Mouse (Mus musculus) liver, embryonic 16.5 days (tissue): Measurements from ENCODE around the gene Gnai3. TPM values are rescaled to one million over a fixed set of nuclear protein-coding genes. Genes with fewer than 3 reads are reported as not detected.
A peak's percentile ranks its signal among the peaks of the same experiment; 100 is the strongest.

ENCODE experiments used
- ATAC-seq: fragments of 200-750 bp; cut with Nextera tagmentation; 2 replicates; pipeline ENCODE4 v1.8.0; 2017; ENCODE audit warnings: low read depth, mild to moderate bottlenecking, moderate number of reproducible peaks, moderate library complexity
- H3K27ac ChIP-seq: fragments of 300-500 bp; sonication (generic); 2 replicates; pipeline ENCODE4 v1.5.1; 2014; ENCODE audit warnings: mild to moderate bottlenecking, low read length
- H3K27me3 ChIP-seq: fragments of 300-500 bp; sonication (generic); 2 replicates; pipeline ENCODE4 v1.6.1; 2014; ENCODE audit warnings: low read depth, low read length, mixed read lengths; ENCODE audit not compliant: control insufficient read depth, insufficient read depth
- H3K36me3 ChIP-seq: fragments of 300-500 bp; sonication (generic); 2 replicates; pipeline ENCODE4 v1.6.1; 2014; ENCODE audit warnings: mild to moderate bottlenecking; ENCODE audit not compliant: control insufficient read depth, insufficient read depth
- H3K4me1 ChIP-seq: fragments of 300-500 bp; sonication (generic); 2 replicates; pipeline ENCODE4 v1.6.1; 2014; ENCODE audit warnings: low read depth, low read length, mixed read lengths; ENCODE audit not compliant: control insufficient read depth
- H3K4me2 ChIP-seq: fragments of 300-500 bp; sonication (generic); 2 replicates; pipeline ENCODE4 v1.6.1; 2014; ENCODE audit warnings: low read depth, low read length, mixed read lengths
- H3K4me3 ChIP-seq: fragments of 300-500 bp; sonication (generic); 2 replicates; pipeline ENCODE4 v1.5.1; 2014; ENCODE audit warnings: low read depth, mild to moderate bottlenecking, low read length
- H3K9ac ChIP-seq: fragments of 300-500 bp; sonication (generic); 2 replicates; pipeline ENCODE4 v1.6.1; 2014; ENCODE audit warnings: low read depth, low read length
- H3K9me3 ChIP-seq: fragments of 300-500 bp; sonication (generic); replicated peaks from 2 replicates; pipeline ENCODE4 v1.6.1; 2016; ENCODE audit warnings: low read length; ENCODE audit not compliant: control insufficient read depth
- WGBS: fragments of 180-500 bp; shearing (Covaris S2); extraction: QIAGEN DNeasy Blood & Tissue Kit; methylation state at CpG from one replicate; pipeline ENCODE4 v1.1.7; 2014; ENCODE audit not compliant: insufficient replicate concordance; 5-methylcytosine and 5-hydroxymethylcytosine counted together
- polyA plus RNA-seq: library from polyadenylated mRNA; unstranded; fragments of >200 nt; fragmentation: Nextera tagmentation; extraction: Ambion mirVana; gene quantifications from 2 replicates; pipeline ENCODE4 v1.2.1, GENCODE M21; 2015

Gene Gnai3
- polyA plus RNA-seq, 1 experiment from 2014 or later: 69.9 TPM

- Histone ChIP-seq H3K4me3 (no peak overlapping the region), H3K27me3 (no peaks in the 10 kb centered on the region), H3K27ac (peak overlapping the region; percentile 63; the same call in 1 of the 2 replicates), H3K36me3 (peaks cover 36% of the 10 kb centered on the region), H3K9ac (peak overlapping the region; percentile 25; the same call in 1 of the 2 replicates), H3K9me3 (no peaks in the 10 kb centered on the region), H3K4me2 (no peak overlapping the region), H3K4me1 (peaks cover 23% of the 10 kb centered on the region)
- WGBS: 22% methylated on average over 3 of the region's 3 CpGs
- ATAC-seq: peak; percentile 92
Observed at GRCm38 (mm10) chr3:108105281-108105680, 40.7 kb downstream of the Gnai3 start.

- H3K4me1 ChIP-seq: peaks cover 50% of the 10 kb centered on the region
- WGBS: 82% methylated on average over 6 of the region's 6 CpGs
Observed at GRCm38 (mm10) chr3:108102075-108102474, 43.9 kb downstream of the Gnai3 start.

GRCm38 (mm10) chr3:108101594-108101993 lies 44.4 kb downstream of the Gnai3 start:
- H3K9me3 ChIP-seq: no peaks in the 10 kb centered on the region
- ATAC-seq: no peak
- H3K36me3 ChIP-seq: peaks cover 6% of the 10 kb centered on the region
- no peak overlapping the region for H3K4me3 ChIP-seq
- H3K4me2 ChIP-seq: no peak overlapping the region
- 57% methylated on average over 3 of the region's 3 CpGs for WGBS
- H3K27me3 ChIP-seq: no peaks in the 10 kb centered on the region
- H3K27ac ChIP-seq: no peak overlapping the region
- H3K9ac ChIP-seq: no peak overlapping the region
- H3K4me1 ChIP-seq: peaks cover 53% of the 10 kb centered on the region

More at GRCm38 (mm10) chr3:108102075-108102474, 43.9 kb downstream of the Gnai3 start:
- Histone ChIP-seq H3K9me3 (no peaks in the 10 kb centered on the region), H3K4me3 (no peak overlapping the region), H3K36me3 (peaks cover 10% of the 10 kb centered on the region), H3K4me2 (no peak overlapping the region), H3K9ac (no peak overlapping the region), H3K27me3 (no peaks in the 10 kb centered on the region), H3K27ac (no peak overlapping the region)
- no peak for ATAC-seq

GRCm38 (mm10) chr3:108098316-108098715 lies 47.6 kb downstream of the Gnai3 start:
- peak overlapping the region; percentile 65 for H3K9ac ChIP-seq
- H3K4me3 ChIP-seq: peak overlapping the region; percentile 39
- no peaks in the 10 kb centered on the region; the same call in 1 of the 2 replicates for H3K36me3 ChIP-seq
- peak overlapping the region; percentile 61 for H3K4me2 ChIP-seq
- peak; percentile 72 for ATAC-seq
- no peaks in the 10 kb centered on the region for H3K9me3 ChIP-seq
- WGBS: 22% methylated on average over 6 of the region's 6 CpGs
- peak overlapping the region; percentile 99 for H3K27ac ChIP-seq
- peaks cover 64% of the 10 kb centered on the region for H3K4me1 ChIP-seq
- no peaks in the 10 kb centered on the region for H3K27me3 ChIP-seq

- Histone ChIP-seq H3K9ac (peak overlapping the region; percentile 65), H3K4me3 (peak overlapping the region; percentile 39), H3K27me3 (no peaks in the 10 kb centered on the region), H3K4me2 (peak overlapping the region; percentile 61), H3K27ac (peak overlapping the region; percentile 99), H3K9me3 (no peaks in the 10 kb centered on the region), H3K4me1 (peaks cover 67% of the 10 kb centered on the region), H3K36me3 (no peaks in the 10 kb centered on the region; the same call in 1 of the 2 replicates)
- ATAC-seq: no peak
- WGBS: 68% methylated on average over 8 of the region's 8 CpGs
Observed at GRCm38 (mm10) chr3:108097656-108098055, 48.3 kb downstream of the Gnai3 start.

GRCm38 (mm10) chr3:108096726-108097125 lies 49.2 kb downstream of the Gnai3 start:
- ATAC-seq: peak; percentile 89
- Histone ChIP-seq H3K9me3 (no peaks in the 10 kb centered on the region), H3K27ac (peak overlapping the region; percentile 99), H3K36me3 (no peaks in the 10 kb centered on the region), H3K4me1 (peaks cover 67% of the 10 kb centered on the region), H3K9ac (peak overlapping the region; percentile 65), H3K4me3 (peak overlapping the region; percentile 33), H3K27me3 (no peaks in the 10 kb centered on the region), H3K4me2 (peak overlapping the region; percentile 61)
- 17% methylated on average over 10 of the region's 10 CpGs for WGBS

GRCm38 (mm10) chr3:108096226-108096625 lies 49.7 kb downstream of the Gnai3 start:
- peak overlapping the region; percentile 61 for H3K4me2 ChIP-seq
- H3K36me3 ChIP-seq: no peaks in the 10 kb centered on the region
- no peaks in the 10 kb centered on the region for H3K27me3 ChIP-seq
- peak overlapping the region; percentile 99 for H3K27ac ChIP-seq
- 26% methylated on average over 8 of the region's 8 CpGs for WGBS
- no peaks in the 10 kb centered on the region for H3K9me3 ChIP-seq
- H3K9ac ChIP-seq: peak overlapping the region; percentile 58
- peak overlapping the region; percentile 15 for H3K4me3 ChIP-seq
- peaks cover 67% of the 10 kb centered on the region for H3K4me1 ChIP-seq
- peak; percentile 38 for ATAC-seq

- Histone ChIP-seq H3K9me3 (no peaks in the 10 kb centered on the region), H3K4me3 (no peak overlapping the region), H3K4me2 (peak overlapping the region; percentile 61), H3K36me3 (no peaks in the 10 kb centered on the region), H3K27me3 (no peaks in the 10 kb centered on the region), H3K9ac (peak overlapping the region; percentile 58), H3K4me1 (peaks cover 69% of the 10 kb centered on the region), H3K27ac (peak overlapping the region; percentile 99)
- 65% methylated on average over 12 of the region's 12 CpGs for WGBS
- ATAC-seq: no peak
Observed at GRCm38 (mm10) chr3:108094976-108095760, 50.8 kb downstream of the Gnai3 start.

- Histone ChIP-seq H3K27ac (peak overlapping the region; percentile 43), H3K9me3 (no peaks in the 10 kb centered on the region), H3K9ac (peak overlapping the region; percentile 27), H3K4me2 (no peak overlapping the region), H3K4me1 (peaks cover 68% of the 10 kb centered on the region), H3K36me3 (no peaks in the 10 kb centered on the region), H3K4me3 (no peak overlapping the region), H3K27me3 (no peaks in the 10 kb centered on the region)
- 76% methylated on average over 1 of the region's 1 CpGs for WGBS
- no peak for ATAC-seq
Observed at GRCm38 (mm10) chr3:108094146-108094545, 51.8 kb downstream of the Gnai3 start.
